Mouse (Mus musculus) bone marrow macrophage, adult 2 months (primary cell): ENCODE data around the gene Tuba1a. TPM values are rescaled to one million over a fixed set of nuclear protein-coding genes. Genes with fewer than 3 reads are reported as not detected.

Experiments used
- H3K27ac ChIP-seq: 2 replicates; pipeline ENCODE4 v1.5.1; 2012; ENCODE audit warnings: low read depth, low read length; ENCODE audit not compliant: insufficient read depth
- H3K4me1 ChIP-seq: 2 replicates; pipeline ENCODE4 v1.6.1; 2012; ENCODE audit warnings: low read length; ENCODE audit not compliant: control insufficient read depth, insufficient read depth
- H3K4me3 ChIP-seq: 2 replicates; pipeline ENCODE4 v1.5.1; 2012; ENCODE audit warnings: mild to moderate bottlenecking, low read length, moderate library complexity; ENCODE audit not compliant: insufficient read depth
- CTCF ChIP-seq: IDR thresholded peaks from 2 replicates; pipeline ENCODE4 v1.5.1; 2012; ENCODE audit warnings: low read depth, mild to moderate bottlenecking, low read length, moderate library complexity
- POLR2A ChIP-seq: IDR thresholded peaks from 2 replicates; pipeline ENCODE4 v1.6.1; 2012; ENCODE audit warnings: mild to moderate bottlenecking, low read depth, low read length, borderline replicate concordance
- polyA plus RNA-seq: library from polyadenylated mRNA; stranded (reverse); fragments of >200 nt; gene quantifications from 2 replicates; pipeline ENCODE4 v1.2.4, GENCODE M21; 2012; ENCODE audit not compliant: missing spikeins, insufficient read depth, insufficient read length

Tuba1a gene
- polyA plus RNA-seq, 1 experiment, result 43.3 TPM

DNA sequence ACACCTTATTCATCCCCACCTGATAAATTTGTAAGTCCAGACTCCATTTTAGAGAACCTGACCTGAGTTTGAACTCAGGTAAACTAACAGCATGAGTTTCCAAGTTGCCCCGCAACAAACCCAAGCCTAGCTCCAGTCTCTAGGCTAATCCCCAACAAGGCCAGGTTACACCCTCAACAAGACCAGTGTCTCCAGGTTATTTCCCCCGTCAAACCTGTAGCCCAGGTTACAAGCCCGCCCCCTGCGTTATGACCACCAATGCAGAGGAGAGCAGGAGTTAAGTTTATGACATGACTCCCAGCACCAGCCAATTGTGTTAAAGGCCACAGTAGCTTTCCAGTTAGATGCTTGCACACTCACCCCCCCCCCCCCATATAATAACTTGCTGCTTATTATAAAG lies 10.4 kb downstream of the Tuba1a start:
- Histone ChIP-seq H3K4me3 (no peak overlapping the region), H3K27ac (no peak overlapping the region), H3K4me1 (0 out of 2 replicates have a peak, but pooled peaks cover 2% of the 10 kb centered on the region)
- TF ChIP-seq POLR2A (no peak), CTCF (no peak)

DNA sequence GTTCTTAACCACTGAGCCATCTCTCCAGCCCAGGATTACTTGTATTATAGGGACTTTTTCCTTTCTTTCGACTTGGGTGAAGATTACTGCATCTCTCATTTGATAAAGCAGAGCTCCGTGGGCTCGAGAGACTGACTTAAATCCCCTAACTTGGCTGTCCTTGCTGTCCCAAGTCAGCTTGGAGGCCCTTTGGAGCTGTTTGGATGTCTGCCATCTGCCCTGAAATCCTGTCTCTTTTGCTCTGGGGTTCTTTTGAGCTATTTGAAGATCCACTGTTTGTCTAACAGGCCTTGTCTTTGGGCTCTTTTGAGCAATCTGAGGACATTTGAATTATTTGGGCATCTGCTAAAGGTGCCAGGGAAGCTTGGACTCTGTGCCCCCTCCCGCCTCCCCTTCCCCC lies 11.4 kb downstream of the Tuba1a start:
- H3K27ac ChIP-seq, result no peak overlapping the region
- no peak overlapping the region for H3K4me3 ChIP-seq
- TF ChIP-seq POLR2A, result no peak
- TF ChIP-seq CTCF, result no peak
- H3K4me1 ChIP-seq, result peaks cover 7% of the 10 kb centered on the region

DNA sequence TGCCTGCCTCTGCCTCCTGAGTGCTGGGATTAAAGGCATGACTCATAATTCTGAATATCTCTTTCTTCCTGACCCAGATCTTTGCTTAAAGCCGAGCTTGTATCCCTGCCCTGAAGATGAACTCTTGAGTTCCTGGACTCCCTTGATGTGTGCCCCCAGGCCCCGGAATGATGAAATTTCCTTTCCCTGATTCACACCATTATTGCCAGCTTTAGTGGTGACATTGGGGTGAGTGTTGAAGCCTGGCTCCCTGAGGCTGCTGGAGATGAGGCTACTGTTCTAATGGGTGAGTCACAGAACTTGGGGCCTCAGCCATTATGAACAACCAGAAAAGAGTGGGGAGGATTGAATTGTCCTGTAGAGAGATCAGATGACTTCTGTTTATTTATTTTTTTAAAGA lies 12.0 kb downstream of the Tuba1a start:
- Histone ChIP-seq H3K4me1 (peaks cover 9% of the 10 kb centered on the region), H3K27ac (no peak overlapping the region), H3K4me3 (no peak overlapping the region)
- TF ChIP-seq POLR2A (no peak), CTCF (no peak)

DNA sequence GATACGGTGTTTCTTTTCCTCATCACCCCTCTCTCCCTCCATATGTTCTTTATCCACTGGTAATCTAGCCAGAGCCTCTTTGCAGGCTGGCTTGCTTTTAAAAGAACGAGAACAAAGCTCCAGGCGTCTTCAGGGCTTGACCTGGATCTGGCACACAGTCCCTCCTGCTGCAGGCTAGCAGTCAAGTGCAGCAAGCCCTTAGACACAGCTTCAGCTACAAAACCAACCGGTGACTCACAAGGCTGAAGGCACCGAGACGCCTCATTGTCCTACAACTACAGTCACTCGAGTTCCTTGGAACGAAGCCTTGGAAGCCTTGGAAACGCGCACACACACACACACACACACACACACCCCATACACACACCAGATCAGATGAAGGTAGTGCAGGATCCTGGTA lies 12.7 kb downstream of the Tuba1a start:
- Histone ChIP-seq H3K27ac (no peak overlapping the region), H3K4me1 (peaks cover 15% of the 10 kb centered on the region), H3K4me3 (no peak overlapping the region)
- TF ChIP-seq CTCF (no peak), POLR2A (no peak)

DNA sequence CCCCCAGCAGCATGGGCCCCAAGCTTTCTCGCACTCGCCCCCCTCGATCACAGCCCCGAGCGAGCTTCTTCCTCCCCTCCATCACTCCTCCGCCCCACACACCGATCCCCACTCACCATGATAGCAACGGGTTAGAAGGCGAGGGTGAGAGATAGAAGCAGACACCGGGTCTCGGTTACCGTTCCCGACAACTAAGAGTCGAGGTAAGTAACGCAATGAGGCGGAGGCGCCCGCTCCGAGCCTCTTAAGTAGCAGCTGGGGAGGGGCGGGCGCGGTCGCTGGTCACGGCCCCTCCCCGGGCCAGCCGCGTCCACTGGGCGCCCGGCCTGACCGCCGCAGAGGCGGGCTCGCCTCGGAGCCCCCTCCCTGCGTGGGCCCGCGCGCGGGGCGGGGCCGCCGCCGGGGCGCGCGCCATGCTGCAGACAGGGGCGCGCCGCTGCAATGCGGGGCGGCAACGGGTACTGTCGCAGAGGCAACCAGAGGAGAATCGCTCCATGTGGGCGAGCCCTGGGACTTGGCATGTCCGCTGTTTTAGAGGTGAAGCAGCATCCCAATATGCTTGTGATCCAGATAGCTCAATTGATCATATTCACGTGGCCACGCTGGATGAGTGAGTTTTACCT lies 19.2 kb downstream of the Tuba1a start, which contains the start of gene Tuba1b:
TSS of gene Tuba1b (minus strand) at position 349 of the 623 bp plus-strand sequence.
- Histone ChIP-seq H3K4me1 (peaks cover 17% of the 10 kb centered on the region), H3K27ac (peak within 1 kb of the TSS; percentile 80), H3K4me3 (peak within 1 kb of the TSS; percentile 74)
- TF ChIP-seq POLR2A (peak; percentile 86; the same call in 1 of the 2 replicates), CTCF (no peak)

DNA sequence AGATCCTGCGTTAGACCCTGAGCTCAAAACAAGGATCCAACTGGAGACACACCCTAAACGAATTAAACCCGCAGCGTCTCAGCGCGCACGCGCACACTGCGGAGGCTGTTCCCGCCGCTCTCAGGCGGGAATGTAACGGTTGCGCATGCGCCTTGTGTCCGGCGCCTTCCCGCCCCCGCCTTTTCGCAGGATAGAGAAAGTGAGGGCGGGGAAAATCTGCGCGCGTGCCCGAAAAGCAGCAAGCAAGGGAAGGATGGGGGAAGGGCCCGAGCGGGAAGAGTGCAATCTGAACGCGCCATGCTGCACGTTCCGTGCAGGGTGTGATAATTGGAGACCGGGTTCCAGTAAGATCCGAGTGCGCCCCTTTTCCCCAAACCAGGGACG lies 19.7 kb downstream of the Tuba1a start:
- peak overlapping the region; percentile 74 for H3K4me3 ChIP-seq
- no peak for TF ChIP-seq CTCF
- no peak for TF ChIP-seq POLR2A
- peaks cover 17% of the 10 kb centered on the region for H3K4me1 ChIP-seq
- peak overlapping the region; percentile 80 for H3K27ac ChIP-seq

DNA sequence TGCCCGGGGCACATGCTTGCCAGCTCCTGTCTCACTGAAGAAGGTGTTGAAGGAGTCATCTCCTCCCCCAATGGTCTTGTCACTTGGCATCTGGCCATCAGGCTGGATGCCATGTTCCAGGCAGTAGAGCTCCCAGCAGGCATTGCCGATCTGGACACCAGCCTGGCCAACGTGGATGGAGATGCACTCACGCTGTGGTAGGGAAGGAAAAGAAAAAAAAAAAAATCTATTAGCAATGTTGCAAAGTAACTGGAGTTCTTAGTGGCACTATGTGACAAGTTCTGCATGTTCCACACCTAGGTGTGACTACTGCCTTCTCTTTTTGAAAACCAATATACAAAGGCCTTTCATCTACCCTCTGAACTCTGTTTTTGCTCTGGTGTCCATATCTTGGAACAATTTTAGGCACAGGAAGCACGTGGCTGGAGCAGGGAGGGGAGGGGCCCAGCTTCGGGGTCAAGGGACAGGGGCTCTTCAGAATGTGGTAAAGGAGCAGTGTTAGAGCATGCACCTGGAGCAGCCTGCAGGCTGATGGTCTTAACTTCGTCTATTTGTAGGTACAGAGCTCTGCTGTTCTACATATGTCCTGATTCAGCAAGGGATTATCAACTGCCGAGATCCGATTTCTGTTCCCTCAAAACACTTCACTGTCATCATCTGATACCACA lies 20.4 kb downstream of the Tuba1a start:
- H3K4me1 ChIP-seq, result peaks cover 19% of the 10 kb centered on the region
- peak overlapping the region; percentile 80 for H3K27ac ChIP-seq
- H3K4me3 ChIP-seq, result peak overlapping the region; percentile 74

DNA sequence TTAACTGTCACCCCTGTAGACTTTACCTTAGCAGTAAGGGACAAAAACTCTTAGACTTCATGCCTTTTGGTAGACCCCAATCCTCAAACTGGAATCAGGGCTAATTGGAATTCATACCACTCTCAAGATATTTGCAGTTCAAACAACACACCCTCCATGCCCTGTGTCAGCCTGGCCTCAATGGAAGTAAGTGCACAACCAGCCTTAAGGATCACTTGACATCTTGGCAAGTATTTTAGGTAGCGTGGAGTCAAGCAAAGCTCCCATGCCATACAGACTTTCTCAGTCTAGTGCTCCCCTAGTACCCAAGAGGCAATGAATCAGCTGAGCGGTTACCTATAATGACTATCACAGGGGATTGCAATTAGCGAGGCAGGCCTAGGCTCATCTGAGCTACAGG lies 22.5 kb downstream of the Tuba1a start:
- TF ChIP-seq POLR2A (no peak), CTCF (no peak)
- Histone ChIP-seq H3K4me1 (peaks cover 6% of the 10 kb centered on the region), H3K27ac (no peak overlapping the region), H3K4me3 (no peak overlapping the region)

DNA sequence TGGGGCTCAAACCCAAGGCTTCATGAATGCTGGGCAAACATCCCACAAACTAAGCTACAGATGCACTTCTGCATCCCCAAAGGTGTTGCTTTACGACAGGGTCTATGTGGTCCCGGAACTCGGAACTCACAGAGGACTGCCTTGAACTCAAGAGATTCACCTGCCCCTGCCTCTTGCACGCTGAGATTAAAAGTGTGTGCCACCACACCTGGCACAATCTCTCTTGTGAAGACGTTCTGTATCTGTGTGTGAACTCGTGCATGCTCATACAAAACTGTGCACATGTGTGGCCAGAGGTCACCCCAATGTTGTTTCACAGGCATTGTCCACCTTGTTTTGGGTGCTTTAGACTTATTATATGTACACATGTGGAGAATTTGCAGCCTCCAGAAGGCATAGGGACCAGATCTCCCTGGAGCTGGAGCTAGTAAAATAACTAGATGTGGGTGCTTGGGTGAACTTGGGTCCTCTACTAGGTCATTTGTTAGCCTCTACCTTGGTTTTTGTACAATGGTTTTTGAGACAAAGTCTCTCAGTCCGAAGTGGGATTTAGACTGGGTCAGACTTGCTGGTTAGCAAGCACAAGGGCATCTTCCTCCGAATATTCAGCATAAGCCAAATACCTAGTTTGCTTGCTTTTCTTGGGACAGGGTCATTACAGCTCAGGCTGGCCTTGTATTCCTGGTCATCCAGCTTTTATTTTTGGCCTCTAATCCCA lies 23.3 kb downstream of the Tuba1a start:
- TF ChIP-seq POLR2A (no peak), CTCF (no peak)
- no peak overlapping the region for H3K27ac ChIP-seq
- H3K4me1 ChIP-seq, result peaks cover 2% of the 10 kb centered on the region; the same call in 1 of the 2 replicates
- H3K4me3 ChIP-seq, result no peak overlapping the region

DNA sequence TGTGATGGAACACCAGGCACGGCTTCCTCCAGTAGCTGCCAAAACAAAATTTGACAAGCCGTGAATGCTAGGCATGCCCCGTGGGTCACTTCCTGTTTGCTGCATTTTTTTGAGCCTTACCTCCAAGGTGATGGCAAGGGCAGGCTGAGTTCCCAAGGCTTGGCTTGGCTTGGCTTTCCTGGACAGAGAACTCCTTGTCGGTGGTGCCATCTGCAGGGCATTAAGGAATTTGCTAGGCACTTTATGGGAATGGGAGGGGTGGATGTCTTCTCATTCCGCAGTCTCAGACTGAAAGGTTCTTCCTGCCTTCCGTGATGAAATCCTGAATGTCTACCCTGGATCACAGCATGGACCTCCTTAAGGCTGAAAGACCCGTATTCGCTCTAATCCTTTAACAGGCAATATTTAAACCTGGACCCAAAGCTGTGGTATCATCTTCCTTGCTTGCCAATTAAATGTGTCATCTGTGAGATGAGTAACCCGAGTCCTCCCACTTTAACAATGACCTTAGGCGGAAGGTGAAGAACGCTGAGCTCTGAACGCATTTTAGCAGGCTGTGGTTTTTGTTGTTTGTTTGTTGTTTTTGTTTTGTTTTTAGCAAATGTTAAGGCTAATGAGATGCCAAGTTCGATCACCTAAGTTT lies 24.8 kb downstream of the Tuba1a start:
- H3K4me3 ChIP-seq, result no peak overlapping the region
- no peak overlapping the region for H3K27ac ChIP-seq
- H3K4me1 ChIP-seq, result peaks cover 2% of the 10 kb centered on the region; the same call in 1 of the 2 replicates
- no peak for TF ChIP-seq POLR2A
- TF ChIP-seq CTCF, result no peak
